Mouse (Mus musculus) cerebellum, adult 2 months (tissue): ENCODE measurements around the gene Xndc1. TPM values are rescaled to one million over a fixed set of nuclear protein-coding genes. Genes with fewer than 3 reads are reported as not detected.

ENCODE experiments used
- DNase-seq, 2 experiments: peaks; one replicate each; pipeline ENCODE4 v3.0.0; 2021
- H3K27ac ChIP-seq: fragments of 200-500 bp; 2 replicates; pipeline ENCODE4 v1.5.1; 2012; ENCODE audit warnings: low read length, control low read depth, inconsistent platforms; ENCODE audit not compliant: insufficient read depth
- H3K27me3 ChIP-seq: fragments of 200-500 bp; 2 replicates; pipeline ENCODE4 v1.6.1; 2012; ENCODE audit warnings: inconsistent platforms, mild to moderate bottlenecking, low read length, moderate library complexity; ENCODE audit not compliant: control insufficient read depth, insufficient read depth
- H3K4me1 ChIP-seq: fragments of 200-500 bp; 2 replicates; pipeline ENCODE4 v1.6.1; 2011; ENCODE audit warnings: low read length; ENCODE audit not compliant: control insufficient read depth, insufficient read depth
- H3K4me3 ChIP-seq: fragments of 200-500 bp; replicated peaks from 2 replicates; pipeline ENCODE3; 2011; ENCODE audit warnings: mild to moderate bottlenecking, low read depth, low read length, control low read depth; ENCODE audit not compliant: insufficient read depth
- CTCF ChIP-seq: fragments of 200-500 bp; IDR thresholded peaks from 2 replicates; pipeline ENCODE4 v1.5.1; 2011; ENCODE audit warnings: low read depth, mild to moderate bottlenecking, control low read depth, low read length, moderate library complexity, borderline replicate concordance; ENCODE audit not compliant: insufficient read depth
- POLR2A ChIP-seq: fragments of 200-500 bp; IDR thresholded peaks from 2 replicates; pipeline ENCODE4 v1.6.1; 2011; ENCODE audit warnings: low read length, control low read depth, borderline replicate concordance; ENCODE audit not compliant: insufficient read depth
- WGBS: fragments of 180-500 bp; shearing (Covaris S2); methylation state at CpG from one replicate; pipeline ENCODE4 v1.1.7; 2018; 5-methylcytosine and 5-hydroxymethylcytosine counted together
- polyA plus RNA-seq: library from polyadenylated mRNA; depleted of rRNA; stranded (reverse); fragments of >200 nt; gene quantifications from 2 replicates; pipeline ENCODE4 v1.2.3, GENCODE M21; 2012

The Xndc1 gene
- polyA plus RNA-seq, 1 experiment = 48.8 TPM

DNA sequence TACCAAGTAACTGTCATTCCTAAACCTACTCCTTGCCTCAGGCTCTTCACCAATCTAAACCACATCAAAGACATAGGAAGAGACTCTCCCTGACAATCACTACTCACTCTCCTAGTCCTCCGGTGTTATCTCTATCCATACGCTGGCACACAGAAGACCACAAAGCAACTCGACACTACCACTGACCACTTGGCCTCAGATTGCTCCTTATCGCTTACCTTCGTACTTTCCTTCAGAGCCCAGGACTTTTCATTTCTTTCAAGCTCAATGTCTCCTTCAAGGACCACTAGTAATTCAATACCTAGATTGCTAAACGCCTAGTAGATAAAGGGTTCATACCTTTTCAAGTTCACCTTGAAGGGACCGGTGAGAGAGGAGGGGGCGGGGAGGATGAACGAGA is 1.4 kb upstream of the Xndc1 start:
- no peak for TF ChIP-seq POLR2A
- TF ChIP-seq CTCF = no peak
- no peak for DNase-seq
- H3K27me3 ChIP-seq = no peaks in the 10 kb centered on the region
- peak overlapping the region; percentile 72 for H3K4me3 ChIP-seq
- WGBS = 88% methylated on average over 9 of the region's 9 CpGs
- no peaks in the 10 kb centered on the region; the same call in 1 of the 2 replicates for H3K4me1 ChIP-seq
- H3K27ac ChIP-seq = no peak overlapping the region

- Histone ChIP-seq H3K4me3 (peak overlapping the region; percentile 72), H3K27me3 (no peaks in the 10 kb centered on the region), H3K4me1 (no peaks in the 10 kb centered on the region; the same call in 1 of the 2 replicates), H3K27ac (peak overlapping the region; percentile 57)
- DNase-seq = no peak
- TF ChIP-seq CTCF (no peak), POLR2A (no peak)
- 2% methylated on average over 9 of the region's 9 CpGs for WGBS
Measured at GRCm38 (mm10) chr7:102064655-102065045, 661 bp upstream of the Xndc1 start.

GRCm38 (mm10) chr7:102066363-102066762 is 1.1 kb downstream of the Xndc1 start:
- WGBS = 58% methylated on average over 6 of the region's 6 CpGs

DNA sequence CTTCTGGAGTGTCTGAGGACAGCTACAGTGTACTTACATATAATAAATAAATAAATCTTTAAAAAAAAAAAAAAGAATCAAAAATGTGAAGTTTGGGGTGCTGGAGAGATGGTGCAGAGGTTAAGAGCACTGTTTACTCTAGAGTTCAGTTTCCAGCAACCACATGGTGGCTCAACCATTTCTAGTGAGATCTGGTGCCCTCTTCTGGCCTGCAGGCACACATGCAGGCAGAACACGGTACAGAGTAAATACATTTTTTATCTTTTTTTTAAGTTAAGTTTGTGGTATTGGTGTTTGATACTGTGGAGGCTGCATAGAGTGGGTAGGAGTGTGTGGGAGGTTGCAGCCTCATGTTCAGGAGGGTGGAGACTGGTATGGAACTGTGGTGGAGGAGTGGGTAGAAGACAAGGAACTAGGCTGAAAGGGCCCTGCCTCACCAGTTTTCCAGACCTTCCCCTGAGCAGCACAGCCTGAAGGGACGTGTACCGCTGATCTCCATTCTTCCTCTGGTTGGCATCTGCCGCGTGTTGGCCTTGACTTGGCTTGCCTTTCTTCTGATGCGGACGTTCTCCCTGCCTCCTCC is 11.5 kb downstream of the Xndc1 start:
- DNase-seq = no peak
- H3K4me1 ChIP-seq = no peaks in the 10 kb centered on the region
- no peak overlapping the region for H3K27ac ChIP-seq
- H3K27me3 ChIP-seq = no peaks in the 10 kb centered on the region
- H3K4me3 ChIP-seq = no peak overlapping the region
- TF ChIP-seq POLR2A = no peak
- TF ChIP-seq CTCF = peak; percentile 58; the same call in 1 of the 2 replicates
- 68% methylated on average over 7 of the region's 7 CpGs for WGBS

More at GRCm38 (mm10) chr7:102066363-102066762, 1.1 kb downstream of the Xndc1 start:
- no peak for DNase-seq
- Histone ChIP-seq H3K4me3 (no peak overlapping the region), H3K27ac (no peak overlapping the region), H3K27me3 (no peaks in the 10 kb centered on the region), H3K4me1 (no peaks in the 10 kb centered on the region; the same call in 1 of the 2 replicates)
- TF ChIP-seq POLR2A (no peak), CTCF (no peak)

DNA sequence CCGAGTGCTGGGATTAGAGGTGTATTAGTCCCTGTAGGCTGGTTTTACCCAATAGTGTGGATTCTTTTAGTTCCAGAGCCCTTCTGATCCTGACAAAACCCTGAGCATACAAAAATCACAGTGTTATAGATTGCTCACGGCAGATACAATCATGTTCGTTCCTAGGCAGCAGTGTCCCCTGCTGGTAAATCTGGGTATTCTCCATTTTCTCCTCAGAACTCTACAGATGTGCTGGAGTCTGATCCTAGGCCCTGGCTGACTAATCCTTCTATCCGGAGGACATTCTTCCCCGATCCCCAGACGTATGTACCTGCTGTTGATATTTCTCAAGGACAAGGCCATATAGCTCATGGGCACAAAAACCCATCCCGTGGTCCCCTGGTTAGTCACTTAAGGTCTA is 13.2 kb downstream of the Xndc1 start:
- H3K4me1 ChIP-seq = no peaks in the 10 kb centered on the region
- peak; percentile 33 to 36 for DNase-seq
- TF ChIP-seq CTCF = peak; percentile 47; the same call in 1 of the 2 replicates
- no peak for TF ChIP-seq POLR2A
- H3K27ac ChIP-seq = no peak overlapping the region
- H3K27me3 ChIP-seq = no peaks in the 10 kb centered on the region
- 67% methylated on average over 7 of the region's 7 CpGs for WGBS
- H3K4me3 ChIP-seq = no peak overlapping the region

GRCm38 (mm10) chr7:102080311-102080710 is 15.0 kb downstream of the Xndc1 start:
- no peak for DNase-seq
- no peaks in the 10 kb centered on the region for H3K4me1 ChIP-seq
- H3K4me3 ChIP-seq = no peak overlapping the region
- 91% methylated on average over 8 of the region's 8 CpGs for WGBS
- no peaks in the 10 kb centered on the region for H3K27me3 ChIP-seq
- H3K27ac ChIP-seq = no peak overlapping the region
- TF ChIP-seq POLR2A = no peak

GRCm38 (mm10) chr7:102081784-102082183 is 16.5 kb downstream of the Xndc1 start:
- TF ChIP-seq CTCF (no peak), POLR2A (no peak)
- Histone ChIP-seq H3K27me3 (no peaks in the 10 kb centered on the region), H3K27ac (no peak overlapping the region), H3K4me3 (no peak overlapping the region), H3K4me1 (no peaks in the 10 kb centered on the region)
- 94% methylated on average over 5 of the region's 5 CpGs for WGBS
- no peak for DNase-seq

DNA sequence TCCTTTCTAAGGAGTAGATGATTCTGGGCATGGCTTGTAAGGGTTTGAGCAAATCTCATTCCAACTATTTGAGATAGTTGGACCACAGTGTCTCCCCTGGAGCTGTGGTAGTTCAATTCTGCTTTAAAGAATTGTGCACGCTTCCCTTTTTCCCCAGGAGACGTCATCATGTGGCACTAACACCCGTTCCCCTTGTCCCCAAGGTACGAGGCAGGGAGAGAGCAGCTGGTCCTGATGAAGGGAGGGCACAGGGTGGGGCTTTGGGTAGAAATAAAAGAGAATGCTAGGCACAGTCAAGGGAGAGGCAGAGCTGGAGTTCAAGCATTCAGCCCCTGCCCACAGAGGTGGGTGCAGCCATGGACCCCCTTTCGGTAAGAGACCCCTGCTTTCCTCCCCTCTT is 17.5 kb downstream of the Xndc1 start, which contains the start of gene Trpc2:
Gene Trpc2 (plus strand): TSS at position 301 of the 400 bp plus-strand sequence.
- no peak for TF ChIP-seq CTCF
- Histone ChIP-seq H3K4me3 (no peak within 1 kb of the TSS), H3K27me3 (no peaks in the 10 kb centered on the region), H3K27ac (no peak within 1 kb of the TSS), H3K4me1 (peaks cover 4% of the 10 kb centered on the region)
- WGBS = 57% methylated on average over 5 of the region's 5 CpGs
- DNase-seq = no peak
